Mouse (Mus musculus) forebrain, postnatal 0 days (tissue): Measurements from ENCODE around the gene Rnf39. TPM values are rescaled to one million over a fixed set of nuclear protein-coding genes. Genes with fewer than 3 reads are reported as not detected.

Experiments used
- ATAC-seq: fragments of 200-750 bp; cut with Nextera tagmentation; 2 replicates; pipeline ENCODE4 v1.8.0; 2017; ENCODE audit warnings: mild to moderate bottlenecking, moderate library complexity
- DNase-seq: peaks from one replicate; pipeline ENCODE4 v3.0.0-alpha.2; 2015
- H3K27ac ChIP-seq: fragments of 300-500 bp; sonication (generic); 2 replicates; pipeline ENCODE4 v1.5.1; 2014; ENCODE audit warnings: low read depth, mild to moderate bottlenecking, antibody characterized with exemption, low read length, moderate library complexity, mixed read lengths
- H3K27me3 ChIP-seq: fragments of 300-500 bp; sonication (generic); 2 replicates; pipeline ENCODE4 v1.6.1; 2014; ENCODE audit warnings: mild to moderate bottlenecking, low read length, mixed read lengths; ENCODE audit not compliant: insufficient read depth
- H3K36me3 ChIP-seq: fragments of 300-500 bp; sonication (generic); 2 replicates; pipeline ENCODE4 v1.6.1; 2014; ENCODE audit warnings: mild to moderate bottlenecking, moderate library complexity; ENCODE audit not compliant: insufficient read depth
- H3K4me1 ChIP-seq: fragments of 300-500 bp; sonication (generic); 2 replicates; pipeline ENCODE4 v1.6.1; 2014; ENCODE audit warnings: antibody characterized with exemption; ENCODE audit not compliant: insufficient read depth
- H3K4me2 ChIP-seq: fragments of 300-500 bp; sonication (generic); 2 replicates; pipeline ENCODE4 v1.6.1; 2014; ENCODE audit warnings: low read depth, mild to moderate bottlenecking, moderate library complexity
- H3K4me3 ChIP-seq: fragments of 300-500 bp; sonication (generic); 2 replicates; pipeline ENCODE4 v1.5.1; 2014; ENCODE audit warnings: low read depth, low read length, mixed read lengths
- H3K9ac ChIP-seq: fragments of 300-500 bp; sonication (generic); 2 replicates; pipeline ENCODE4 v1.6.1; 2014; ENCODE audit warnings: mild to moderate bottlenecking
- H3K9me3 ChIP-seq: fragments of 300-500 bp; sonication (generic); 2 replicates; pipeline ENCODE4 v1.6.1; 2016; ENCODE audit warnings: low read length
- CTCF ChIP-seq: sonication (generic); IDR thresholded peaks from 2 replicates; pipeline ENCODE4 v1.5.1; 2016; ENCODE audit warnings: antibody characterized with exemption, control low read depth, low read depth
- WGBS: fragments of 180-500 bp; shearing (Covaris S2); extraction: QIAGEN DNeasy Blood & Tissue Kit; methylation state at CpG from one replicate; pipeline ENCODE4 v1.1.7; 2014; 5-methylcytosine and 5-hydroxymethylcytosine counted together
- polyA plus RNA-seq: library from polyadenylated mRNA; unstranded; fragments of >200 nt; fragmentation: Nextera tagmentation; extraction: Ambion mirVana; gene quantifications from 2 replicates; pipeline ENCODE4 v1.2.1, GENCODE M21; 2015
- total RNA-seq: library from RNA; depleted of rRNA; stranded (reverse); fragments of >200 nt; gene quantifications from 2 replicates; pipeline ENCODE4 v1.2.3, GENCODE M21; 2014

Rnf39 gene
- total and polyA plus RNA-seq, 2 experiments from 2014 or later = 1.8 to 2.4 TPM

DNA sequence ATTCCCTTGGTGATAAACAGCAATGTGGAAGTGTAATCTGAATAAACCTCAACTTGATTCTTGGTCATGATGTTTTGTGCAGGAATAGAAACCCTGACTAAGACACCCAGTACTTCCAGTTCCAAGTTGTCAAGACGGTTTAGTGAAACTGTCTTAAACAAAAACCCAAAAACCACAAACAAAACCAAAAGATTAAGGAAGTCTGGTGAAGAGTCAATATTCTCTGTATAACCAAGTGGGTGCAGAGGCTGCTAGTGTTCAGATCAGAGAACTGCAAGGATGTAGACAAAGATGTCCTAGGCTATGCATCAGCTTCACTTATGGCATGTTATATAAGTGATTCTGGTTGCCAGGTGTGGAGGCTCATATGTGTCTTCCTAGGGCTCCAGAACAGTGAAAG is 24.2 kb downstream of the Rnf39 start:
- Histone ChIP-seq H3K36me3 (no peaks in the 10 kb centered on the region), H3K4me2 (no peak overlapping the region), H3K4me3 (no peak overlapping the region), H3K27me3 (no peaks in the 10 kb centered on the region), H3K4me1 (no peaks in the 10 kb centered on the region), H3K9ac (no peak overlapping the region), H3K9me3 (no peaks in the 10 kb centered on the region), H3K27ac (no peak overlapping the region)
- WGBS = 82% methylated on average over 1 of the region's 1 CpGs
- DNase-seq = no peak
- TF ChIP-seq CTCF = no peak
- ATAC-seq = no peak

DNA sequence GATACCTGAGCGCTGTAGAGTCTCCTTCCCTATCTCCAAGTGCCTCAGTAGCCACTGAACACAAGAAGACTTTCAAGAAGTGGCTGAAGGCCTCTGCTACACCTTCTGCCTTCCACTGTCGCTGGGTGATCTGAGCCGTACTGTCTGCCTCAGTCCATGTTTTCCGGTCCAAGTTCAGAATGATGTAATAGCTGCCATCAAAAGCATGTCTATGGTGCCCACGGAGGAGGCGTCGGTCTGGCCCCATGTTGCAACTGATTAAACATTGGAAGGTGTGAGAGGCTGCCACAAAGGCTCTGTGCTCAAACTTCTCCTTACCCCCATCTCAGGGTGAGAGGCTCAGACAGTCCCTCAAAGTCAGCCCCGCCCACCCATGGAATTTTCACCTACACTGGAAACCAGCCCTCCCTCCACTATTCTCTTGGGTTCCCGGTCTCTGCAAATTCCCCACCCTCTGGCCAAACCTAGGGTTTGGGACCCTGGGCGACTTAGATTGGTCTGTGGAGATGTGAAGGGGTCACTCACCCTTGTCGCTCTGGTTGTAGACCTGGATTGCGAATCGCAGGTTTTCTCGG is 27.7 kb downstream of the Rnf39 start:
- H3K36me3 ChIP-seq = no peaks in the 10 kb centered on the region
- no peak overlapping the region for H3K9ac ChIP-seq
- no peak overlapping the region for H3K4me3 ChIP-seq
- H3K4me2 ChIP-seq = no peak overlapping the region
- no peak for ATAC-seq
- TF ChIP-seq CTCF = no peak
- no peak overlapping the region for H3K27ac ChIP-seq
- H3K9me3 ChIP-seq = no peaks in the 10 kb centered on the region
- DNase-seq = no peak
- 88% methylated on average over 14 of the region's 14 CpGs for WGBS
- H3K4me1 ChIP-seq = no peaks in the 10 kb centered on the region
- H3K27me3 ChIP-seq = no peaks in the 10 kb centered on the region

DNA sequence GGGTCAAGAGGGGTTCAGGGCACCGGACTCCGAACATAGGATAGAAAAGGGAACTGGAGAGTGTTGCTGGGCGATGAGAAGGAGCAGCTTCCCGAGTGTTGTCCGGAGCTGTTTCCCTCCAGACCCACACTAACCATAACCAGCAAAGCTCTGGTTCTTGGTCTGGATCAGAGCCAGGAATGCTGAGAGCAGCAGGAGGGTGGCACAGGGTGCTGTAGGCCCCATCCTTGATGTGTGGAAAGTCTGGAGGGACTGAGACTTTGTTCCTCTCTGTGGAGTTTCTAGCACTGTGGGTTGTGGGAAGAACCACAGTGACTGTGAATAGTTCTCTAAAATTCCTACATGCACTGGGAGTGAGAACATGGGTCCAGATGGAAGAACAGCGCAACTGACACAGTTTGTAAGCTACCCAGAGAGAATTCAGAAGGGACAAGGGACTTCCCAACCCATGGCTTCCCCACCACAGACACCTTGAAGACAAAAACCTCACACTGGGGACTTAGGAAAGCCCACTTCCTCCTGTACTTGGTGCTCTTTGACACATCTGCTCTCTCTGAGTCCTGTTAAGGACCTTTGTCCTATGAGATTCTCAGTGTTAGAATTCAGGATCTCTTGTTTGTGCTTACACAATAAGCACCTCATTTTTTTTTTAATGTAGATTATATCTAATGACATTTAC is 28.6 kb downstream of the Rnf39 start:
- H3K4me3 ChIP-seq = no peak overlapping the region
- no peaks in the 10 kb centered on the region for H3K9me3 ChIP-seq
- no peaks in the 10 kb centered on the region for H3K27me3 ChIP-seq
- DNase-seq = no peak
- TF ChIP-seq CTCF = no peak
- H3K36me3 ChIP-seq = no peaks in the 10 kb centered on the region
- H3K4me2 ChIP-seq = no peak overlapping the region
- no peak overlapping the region for H3K27ac ChIP-seq
- no peaks in the 10 kb centered on the region for H3K4me1 ChIP-seq
- no peak overlapping the region for H3K9ac ChIP-seq
- WGBS = 87% methylated on average over 6 of the region's 6 CpGs
- ATAC-seq = no peak

DNA sequence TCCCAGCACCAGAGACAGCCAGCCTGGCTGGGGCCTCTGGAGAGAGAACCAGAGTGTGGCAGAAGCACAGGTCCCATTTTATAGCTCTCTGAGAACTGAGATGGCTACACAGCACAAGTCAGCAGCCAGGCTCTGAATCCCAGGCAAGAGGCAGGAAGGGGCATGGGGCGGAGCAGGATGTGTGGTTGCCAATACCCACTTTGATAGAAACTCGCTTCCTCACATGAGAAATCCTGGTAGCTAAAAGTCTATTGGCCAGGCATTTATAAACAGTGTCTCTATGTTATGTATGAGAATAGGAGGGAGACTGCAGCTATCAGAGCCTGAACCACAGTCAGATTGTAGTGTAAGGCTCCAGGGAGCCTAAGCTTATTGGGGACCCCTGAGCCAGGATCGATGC is 30.1 kb downstream of the Rnf39 start:
- TF ChIP-seq CTCF = no peak
- Histone ChIP-seq H3K27ac (no peak overlapping the region), H3K4me3 (no peak overlapping the region), H3K4me2 (no peak overlapping the region), H3K36me3 (no peaks in the 10 kb centered on the region), H3K27me3 (no peaks in the 10 kb centered on the region), H3K4me1 (no peaks in the 10 kb centered on the region), H3K9ac (no peak overlapping the region), H3K9me3 (no peaks in the 10 kb centered on the region)
- 82% methylated on average over 3 of the region's 3 CpGs for WGBS
- ATAC-seq (no peak), DNase-seq (no peak)

DNA sequence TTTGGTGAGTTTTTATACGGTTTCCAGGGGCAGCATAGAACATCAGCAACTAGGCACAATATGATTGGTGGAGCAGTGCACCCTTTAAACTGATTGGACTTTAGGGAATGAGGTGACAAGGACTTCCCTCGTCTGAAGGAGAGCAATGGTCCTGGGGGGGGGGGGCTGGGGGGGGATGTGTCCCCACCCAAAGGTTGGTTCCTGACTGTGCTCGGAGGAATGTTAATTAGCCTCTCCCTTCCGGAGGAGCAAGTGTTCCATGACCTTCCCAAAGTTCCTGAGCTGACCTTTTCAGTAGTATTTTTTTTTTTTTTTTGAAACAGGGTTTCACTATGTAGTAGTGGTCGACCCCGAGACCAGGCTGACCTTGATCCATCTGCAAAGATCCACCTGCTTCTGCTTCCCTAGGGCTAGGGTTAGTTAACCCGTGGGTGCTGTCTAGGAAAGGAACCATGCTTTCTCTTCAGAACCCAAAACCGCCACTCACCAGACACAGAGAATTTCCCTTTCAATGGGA is 30.6 kb downstream of the Rnf39 start:
- no peak overlapping the region for H3K27ac ChIP-seq
- no peak for ATAC-seq
- 73% methylated on average over 8 of the region's 8 CpGs for WGBS
- no peak overlapping the region for H3K4me2 ChIP-seq
- no peaks in the 10 kb centered on the region for H3K36me3 ChIP-seq
- no peak overlapping the region for H3K9ac ChIP-seq
- H3K27me3 ChIP-seq = no peaks in the 10 kb centered on the region
- no peaks in the 10 kb centered on the region for H3K9me3 ChIP-seq
- no peaks in the 10 kb centered on the region for H3K4me1 ChIP-seq
- no peak overlapping the region for H3K4me3 ChIP-seq
- TF ChIP-seq CTCF = no peak
- no peak for DNase-seq

DNA sequence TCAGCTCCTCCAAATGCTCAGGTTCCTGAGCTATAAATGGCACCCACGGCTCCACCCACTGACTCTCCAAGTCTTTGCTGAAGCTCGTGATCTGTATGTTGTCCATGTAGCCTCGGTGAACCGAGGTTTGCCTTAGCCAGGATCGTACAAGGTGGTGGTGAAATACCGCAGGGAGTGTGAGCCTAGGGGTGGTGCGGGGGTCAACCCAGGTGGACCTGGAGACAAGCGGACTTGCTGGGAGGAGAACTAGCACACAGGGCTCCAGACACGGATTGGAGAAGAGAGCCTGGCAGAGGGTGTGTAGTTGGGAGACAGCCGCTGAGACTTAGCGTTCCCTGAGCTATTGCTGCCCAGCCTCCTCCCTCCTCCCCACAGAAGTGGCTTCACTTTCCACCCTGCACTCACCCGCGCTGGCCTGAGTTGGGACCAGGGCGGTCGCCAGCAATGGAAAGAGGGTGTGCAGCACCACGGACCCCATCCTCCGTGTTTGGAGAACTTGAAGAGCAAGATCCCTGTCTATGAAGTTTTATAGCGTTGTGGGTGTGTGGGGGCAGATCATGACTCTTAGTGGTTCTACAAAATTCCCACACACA is 38.6 kb downstream of the Rnf39 start, which contains the start of gene 2410137M14Rik:
TSS of gene 2410137M14Rik (minus strand) at position 17 of the 593 bp plus-strand sequence.
- 11% methylated on average over 18 of the region's 18 CpGs for WGBS
- no peak for ATAC-seq
- no peak within 1 kb of the TSS for H3K4me3 ChIP-seq

DNA sequence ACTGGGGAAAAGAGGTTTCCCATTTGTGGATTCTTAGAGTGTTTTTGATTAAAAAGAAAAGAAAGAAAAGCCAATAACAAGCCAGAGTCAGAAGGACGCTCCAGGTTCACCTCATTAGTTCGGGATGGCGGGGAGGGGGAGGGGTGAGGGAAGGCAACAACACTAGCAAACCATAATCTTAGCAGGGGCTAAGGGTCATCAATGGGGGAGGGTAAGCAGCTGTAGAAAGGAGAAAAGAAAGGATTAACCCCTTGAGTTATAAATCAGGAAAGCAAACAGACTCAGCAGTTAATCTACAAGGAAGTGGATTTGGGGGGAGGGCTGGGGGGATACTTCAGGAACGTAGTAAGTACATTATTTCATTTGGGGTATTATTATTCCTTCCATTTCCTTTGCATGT is 39.1 kb downstream of the Rnf39 start:
- Histone ChIP-seq H3K9ac (no peak overlapping the region), H3K4me2 (no peak overlapping the region), H3K27ac (no peak overlapping the region), H3K9me3 (no peaks in the 10 kb centered on the region), H3K27me3 (no peaks in the 10 kb centered on the region; the same call in 1 of the 2 replicates), H3K4me1 (no peaks in the 10 kb centered on the region), H3K36me3 (no peaks in the 10 kb centered on the region), H3K4me3 (no peak overlapping the region)
- TF ChIP-seq CTCF = no peak
- 6% methylated on average over 4 of the region's 4 CpGs for WGBS
- DNase-seq = no peak
- no peak for ATAC-seq

More for the DNA sequence above, 38.6 kb downstream of the Rnf39 start, which contains the start of gene 2410137M14Rik:
- H3K4me1 ChIP-seq = no peaks in the 10 kb centered on the region
- no peaks in the 10 kb centered on the region for H3K9me3 ChIP-seq
- no peaks in the 10 kb centered on the region for H3K36me3 ChIP-seq
- no peak for DNase-seq
- TF ChIP-seq CTCF = no peak
- no peaks in the 10 kb centered on the region; the same call in 1 of the 2 replicates for H3K27me3 ChIP-seq
- H3K27ac ChIP-seq = no peak within 1 kb of the TSS
- no peak within 1 kb of the TSS for H3K4me2 ChIP-seq
- no peak within 1 kb of the TSS for H3K9ac ChIP-seq
